Mouse (Mus musculus) stomach, embryonic 15.5 days (tissue): ENCODE measurements at regions not wholly inside any gene's neighbourhood (a gene's known extent, or its start where the extent isn't known, plus 50 kb on each side); places are given as distances from the start of the nearest gene placed in this dataset.

Experiments
- ATAC-seq: fragments of 200-750 bp; cut with Nextera tagmentation; 2 replicates; pipeline ENCODE4 v1.8.0; 2017; ENCODE audit warnings: low read depth, moderate number of reproducible peaks, moderate TSS enrichment; ENCODE audit not compliant: insufficient read depth, low FRiP score
- H3K27ac ChIP-seq: fragments of 300-500 bp; sonication (generic); 2 replicates; pipeline ENCODE4 v1.5.1; 2015; ENCODE audit warnings: mild to moderate bottlenecking, inconsistent platforms
- H3K27me3 ChIP-seq: fragments of 300-500 bp; sonication (generic); replicated peaks from 2 replicates; pipeline ENCODE4 v1.6.1; 2015; ENCODE audit warnings: inconsistent platforms
- H3K36me3 ChIP-seq: fragments of 300-500 bp; sonication (generic); 2 replicates; pipeline ENCODE4 v1.6.1; 2015; ENCODE audit warnings: inconsistent platforms
- H3K4me1 ChIP-seq: fragments of 300-500 bp; sonication (generic); 2 replicates; pipeline ENCODE4 v1.6.1; 2015; ENCODE audit warnings: inconsistent platforms
- H3K4me2 ChIP-seq: fragments of 300-500 bp; sonication (generic); 2 replicates; pipeline ENCODE4 v1.6.1; 2015; ENCODE audit warnings: mild to moderate bottlenecking, inconsistent platforms
- H3K4me3 ChIP-seq: fragments of 300-500 bp; sonication (generic); replicated peaks from 2 replicates; pipeline ENCODE4 v1.5.1; 2015; ENCODE audit warnings: inconsistent platforms
- H3K9ac ChIP-seq: fragments of 300-500 bp; sonication (generic); 2 replicates; pipeline ENCODE4 v1.6.1; 2015; ENCODE audit warnings: inconsistent platforms
- H3K9me3 ChIP-seq: fragments of 300-500 bp; sonication (generic); 2 replicates; pipeline ENCODE4 v1.6.1; 2016; ENCODE audit warnings: inconsistent platforms
- WGBS: fragments of 180-500 bp; shearing (Covaris S2); methylation state at CpG from one replicate; pipeline ENCODE4 v1.1.7; 2015; 5-methylcytosine and 5-hydroxymethylcytosine counted together

- Histone ChIP-seq H3K27me3 (no peaks in the 10 kb centered on the region), H3K4me1 (no peaks in the 10 kb centered on the region), H3K9ac (no peak overlapping the region), H3K27ac (no peak overlapping the region), H3K9me3 (no peaks in the 10 kb centered on the region), H3K4me2 (no peak overlapping the region), H3K4me3 (no peak overlapping the region), H3K36me3 (no peaks in the 10 kb centered on the region)
- no peak for ATAC-seq
- WGBS, result 35% methylated on average over 1 of the region's 1 CpGs
Measured at GRCm38 (mm10) chr1:154143691-154144090, 57.3 kb upstream of the Zfp648 start.

GRCm38 (mm10) chr1:154147001-154147571 is 53.9 kb upstream of the Zfp648 start:
- Histone ChIP-seq H3K4me2 (no peak overlapping the region), H3K27ac (no peak overlapping the region), H3K4me1 (peaks cover 11% of the 10 kb centered on the region), H3K36me3 (no peaks in the 10 kb centered on the region), H3K9me3 (no peaks in the 10 kb centered on the region), H3K27me3 (no peaks in the 10 kb centered on the region), H3K4me3 (no peak overlapping the region), H3K9ac (no peak overlapping the region)
- 68% methylated on average over 3 of the region's 3 CpGs for WGBS
- ATAC-seq, result no peak

GRCm38 (mm10) chr1:154148948-154149347 is 52.0 kb upstream of the Zfp648 start:
- 48% methylated on average over 10 of the region's 10 CpGs for WGBS
- H3K27ac ChIP-seq, result peak overlapping the region; percentile 21; the same call in 1 of the 2 replicates
- H3K4me1 ChIP-seq, result peaks cover 11% of the 10 kb centered on the region
- no peak overlapping the region for H3K4me2 ChIP-seq
- H3K4me3 ChIP-seq, result no peak overlapping the region
- H3K9ac ChIP-seq, result no peak overlapping the region
- peak; percentile 16 for ATAC-seq
- H3K36me3 ChIP-seq, result no peaks in the 10 kb centered on the region
- no peaks in the 10 kb centered on the region for H3K27me3 ChIP-seq
- no peaks in the 10 kb centered on the region for H3K9me3 ChIP-seq

- H3K4me1 ChIP-seq, result peaks cover 11% of the 10 kb centered on the region
- H3K4me3 ChIP-seq, result no peak overlapping the region
- H3K4me2 ChIP-seq, result peak overlapping the region; percentile 15; the same call in 1 of the 2 replicates
- no peaks in the 10 kb centered on the region for H3K27me3 ChIP-seq
- no peak overlapping the region for H3K9ac ChIP-seq
- H3K27ac ChIP-seq, result peak overlapping the region; percentile 81
- 45% methylated on average over 1 of the region's 1 CpGs for WGBS
- no peaks in the 10 kb centered on the region for H3K36me3 ChIP-seq
- no peak for ATAC-seq
- H3K9me3 ChIP-seq, result no peaks in the 10 kb centered on the region
Measured at GRCm38 (mm10) chr1:154149431-154150143, 51.4 kb upstream of the Zfp648 start.

GRCm38 (mm10) chr1:154150167-154150851 is 50.7 kb upstream of the Zfp648 start:
- Histone ChIP-seq H3K27ac (peak overlapping the region; percentile 81), H3K4me1 (peaks cover 11% of the 10 kb centered on the region), H3K36me3 (no peaks in the 10 kb centered on the region), H3K4me3 (no peak overlapping the region), H3K27me3 (no peaks in the 10 kb centered on the region), H3K4me2 (peak overlapping the region; percentile 15; the same call in 1 of the 2 replicates), H3K9me3 (no peaks in the 10 kb centered on the region), H3K9ac (no peak overlapping the region)
- peak; percentile 83 for ATAC-seq
- 21% methylated on average over 8 of the region's 8 CpGs for WGBS
